Mouse (Mus musculus) neural tube, embryonic 14.5 days (tissue): Measurements from ENCODE around the gene Bdh1. TPM values are rescaled to one million over a fixed set of nuclear protein-coding genes. Genes with fewer than 3 reads are reported as not detected.
"Not testable (repeated sequence)": the region's sequence is repeated elsewhere in the genome, so short reads cannot be mapped to it uniquely, and the experiment has no call there.

Experiments
- ATAC-seq: fragments of 200-750 bp; cut with Nextera tagmentation; 2 replicates; pipeline ENCODE4 v1.8.0; 2017; ENCODE audit warnings: low read depth, mild to moderate bottlenecking, moderate TSS enrichment, moderate library complexity
- H3K27ac ChIP-seq: fragments of 300-500 bp; sonication (generic); 2 replicates; pipeline ENCODE4 v1.5.1; 2014; ENCODE audit warnings: low read depth, mild to moderate bottlenecking, control low read depth, low read length, moderate library complexity, mixed read lengths
- H3K27me3 ChIP-seq: fragments of 300-500 bp; sonication (generic); 2 replicates; pipeline ENCODE4 v1.6.1; 2014; ENCODE audit warnings: low read length; ENCODE audit not compliant: control insufficient read depth, insufficient read depth
- H3K36me3 ChIP-seq: fragments of 300-500 bp; sonication (generic); 2 replicates; pipeline ENCODE4 v1.6.1; 2014; ENCODE audit warnings: low read length, mixed read lengths; ENCODE audit not compliant: control insufficient read depth, insufficient read depth
- H3K4me1 ChIP-seq: fragments of 300-500 bp; sonication (generic); 2 replicates; pipeline ENCODE4 v1.6.1; 2014; ENCODE audit warnings: low read length; ENCODE audit not compliant: control insufficient read depth, insufficient read depth
- H3K4me2 ChIP-seq: fragments of 300-500 bp; sonication (generic); 2 replicates; pipeline ENCODE4 v1.6.1; 2014; ENCODE audit warnings: mild to moderate bottlenecking, low read depth, low read length, control low read depth
- H3K4me3 ChIP-seq: fragments of 300-500 bp; sonication (generic); 2 replicates; pipeline ENCODE4 v1.5.1; 2014; ENCODE audit warnings: low read depth, low read length, control low read depth, mixed read lengths
- H3K9ac ChIP-seq: fragments of 300-500 bp; sonication (generic); replicated peaks from 2 replicates; pipeline ENCODE4 v1.6.1; 2014; ENCODE audit warnings: low read depth, mild to moderate bottlenecking, control low read depth, low read length, mixed read lengths
- H3K9me3 ChIP-seq: fragments of 300-500 bp; sonication (generic); 2 replicates; pipeline ENCODE4 v1.6.1; 2016; ENCODE audit warnings: low read length; ENCODE audit not compliant: control insufficient read depth
- WGBS: fragments of 180-500 bp; shearing (Covaris S2); extraction: QIAGEN DNeasy Blood & Tissue Kit; methylation state at CpG from one replicate; pipeline ENCODE4 v1.1.7; 2014; 5-methylcytosine and 5-hydroxymethylcytosine counted together
- polyA plus RNA-seq: library from polyadenylated mRNA; unstranded; fragments of >200 nt; fragmentation: Nextera tagmentation; extraction: Ambion mirVana; gene quantifications from 2 replicates; pipeline ENCODE4 v1.2.1, GENCODE M21; 2014

The Bdh1 gene
- polyA plus RNA-seq, 1 experiment from 2014 or later: 110 TPM

DNA sequence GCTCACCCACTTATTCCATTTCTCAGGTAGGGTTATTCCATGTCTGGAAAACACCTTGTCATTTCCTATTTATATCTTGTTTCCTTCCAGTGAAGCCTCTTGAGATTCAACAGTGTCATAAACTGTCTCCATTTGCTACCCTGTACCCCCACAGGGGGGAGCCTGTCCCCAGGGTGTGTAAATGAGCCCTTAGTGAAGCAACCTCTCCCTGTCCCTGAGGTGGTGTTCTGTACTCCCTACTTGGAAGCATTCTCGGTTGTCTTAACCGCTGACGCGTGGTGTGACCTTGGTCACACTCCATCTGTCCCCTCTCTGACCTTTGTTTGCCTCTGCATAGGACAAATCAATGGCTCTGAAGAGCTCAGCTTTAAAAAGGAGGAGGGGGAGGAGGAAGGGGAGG, 43.5 kb downstream of the Bdh1 start:
- H3K4me3 ChIP-seq: no peak overlapping the region
- no peaks in the 10 kb centered on the region for H3K36me3 ChIP-seq
- no peaks in the 10 kb centered on the region for H3K27me3 ChIP-seq
- no peak for ATAC-seq
- no peak overlapping the region for H3K27ac ChIP-seq
- no peak overlapping the region for H3K4me2 ChIP-seq
- WGBS: 35% methylated on average over 4 of the region's 4 CpGs
- H3K4me1 ChIP-seq: no peaks in the 10 kb centered on the region
- no peaks in the 10 kb centered on the region for H3K9me3 ChIP-seq
- H3K9ac ChIP-seq: no peak overlapping the region

DNA sequence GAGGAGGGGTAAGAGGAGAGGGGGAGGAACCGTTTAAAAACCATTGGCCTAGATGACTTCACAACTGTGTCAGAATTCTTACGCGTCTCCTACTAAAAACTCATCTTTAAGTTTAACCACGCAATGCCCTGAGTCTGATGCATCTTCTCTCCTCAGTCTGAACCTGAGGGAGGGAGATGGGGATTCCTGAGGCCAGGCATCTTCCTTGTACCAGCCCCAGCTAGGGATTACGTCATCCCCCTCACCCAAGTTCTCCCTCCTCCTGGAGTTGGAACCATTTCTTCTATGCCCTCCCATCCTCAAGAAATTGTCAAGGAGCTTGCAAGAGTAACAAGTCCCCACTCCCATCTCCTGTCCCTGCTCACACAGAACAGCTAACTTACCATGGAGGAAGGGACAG, 44.0 kb downstream of the Bdh1 start:
- Histone ChIP-seq H3K36me3 (no peaks in the 10 kb centered on the region), H3K4me2 (no peak overlapping the region), H3K9ac (no peak overlapping the region), H3K27ac (no peak overlapping the region), H3K9me3 (no peaks in the 10 kb centered on the region), H3K27me3 (no peaks in the 10 kb centered on the region), H3K4me3 (no peak overlapping the region), H3K4me1 (no peaks in the 10 kb centered on the region)
- no peak for ATAC-seq
- WGBS: 90% methylated on average over 5 of the region's 5 CpGs

DNA sequence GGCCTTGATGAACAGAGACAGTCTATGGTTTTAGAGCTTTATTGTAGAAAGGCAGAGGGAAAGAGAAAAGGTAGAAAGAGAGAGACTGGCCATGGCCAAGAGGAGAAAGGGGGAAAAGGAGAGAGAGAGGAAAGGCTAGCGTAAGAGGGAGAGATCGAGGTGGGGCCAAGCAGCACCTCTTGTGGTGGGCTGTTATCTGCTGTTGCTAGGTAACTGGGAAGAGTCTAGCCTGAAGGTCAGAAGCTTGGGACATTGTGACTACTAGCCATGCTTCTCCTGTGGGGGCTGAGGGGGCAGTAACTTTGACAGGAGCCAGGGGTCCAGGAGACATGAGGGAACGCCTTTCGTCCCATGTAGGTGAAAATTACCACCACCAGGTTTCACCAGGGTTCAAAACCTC, 48.7 kb downstream of the Bdh1 start:
- 82% methylated on average over 4 of the region's 4 CpGs for WGBS
- ATAC-seq, H3K9ac ChIP-seq, H3K36me3 ChIP-seq, H3K4me2 ChIP-seq, H3K9me3 ChIP-seq, H3K4me1 ChIP-seq, H3K27ac ChIP-seq, H3K27me3 ChIP-seq, H3K4me3 ChIP-seq: not testable (repeated sequence)

DNA sequence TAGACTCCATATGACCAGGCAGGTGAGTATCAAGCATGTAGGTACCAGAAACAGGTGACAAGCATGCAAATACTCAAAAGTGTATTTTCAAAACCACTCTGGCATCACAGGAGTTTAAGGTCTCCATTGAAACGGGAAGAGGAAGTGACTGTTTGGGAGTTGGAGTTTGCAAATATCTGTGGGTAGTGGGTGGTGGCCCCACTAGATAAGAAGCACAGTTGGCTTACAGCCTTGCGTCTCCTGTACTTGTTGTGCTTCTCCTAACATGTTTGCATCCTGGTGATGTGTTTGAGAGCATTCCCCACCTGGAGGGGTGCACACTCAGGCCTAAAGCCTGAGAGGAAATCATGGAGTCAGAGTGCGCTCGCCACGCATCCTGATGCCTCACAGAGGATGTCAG, 49.9 kb downstream of the Bdh1 start:
- Histone ChIP-seq H3K4me3 (no peak overlapping the region), H3K9me3 (no peaks in the 10 kb centered on the region), H3K27me3 (no peaks in the 10 kb centered on the region), H3K4me1 (peaks cover 3% of the 10 kb centered on the region; the same call in 1 of the 2 replicates), H3K36me3 (no peaks in the 10 kb centered on the region), H3K27ac (no peak overlapping the region), H3K4me2 (no peak overlapping the region), H3K9ac (no peak overlapping the region)
- WGBS: 93% methylated on average over 5 of the region's 5 CpGs
- ATAC-seq: no peak

DNA sequence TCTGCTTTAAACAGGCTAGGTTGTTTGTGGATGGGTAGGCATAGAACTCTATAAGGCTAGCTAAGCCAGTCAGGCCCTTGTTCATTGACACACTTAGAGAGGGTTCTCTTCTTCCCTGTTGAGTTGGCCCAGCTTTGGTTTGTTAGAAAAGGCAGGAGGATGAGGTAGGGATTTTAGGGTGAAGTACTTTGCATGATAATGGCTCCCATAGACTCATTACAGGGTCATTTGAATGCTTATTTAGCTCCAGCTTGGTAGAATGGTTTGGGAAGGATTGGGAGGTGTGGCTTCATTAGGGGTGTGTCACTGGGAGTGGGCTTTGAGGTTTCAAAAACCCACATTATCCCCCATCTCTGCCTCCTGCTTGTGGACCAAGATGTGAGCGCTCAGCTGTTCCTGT, 51.1 kb downstream of the Bdh1 start:
- no peaks in the 10 kb centered on the region for H3K9me3 ChIP-seq

DNA sequence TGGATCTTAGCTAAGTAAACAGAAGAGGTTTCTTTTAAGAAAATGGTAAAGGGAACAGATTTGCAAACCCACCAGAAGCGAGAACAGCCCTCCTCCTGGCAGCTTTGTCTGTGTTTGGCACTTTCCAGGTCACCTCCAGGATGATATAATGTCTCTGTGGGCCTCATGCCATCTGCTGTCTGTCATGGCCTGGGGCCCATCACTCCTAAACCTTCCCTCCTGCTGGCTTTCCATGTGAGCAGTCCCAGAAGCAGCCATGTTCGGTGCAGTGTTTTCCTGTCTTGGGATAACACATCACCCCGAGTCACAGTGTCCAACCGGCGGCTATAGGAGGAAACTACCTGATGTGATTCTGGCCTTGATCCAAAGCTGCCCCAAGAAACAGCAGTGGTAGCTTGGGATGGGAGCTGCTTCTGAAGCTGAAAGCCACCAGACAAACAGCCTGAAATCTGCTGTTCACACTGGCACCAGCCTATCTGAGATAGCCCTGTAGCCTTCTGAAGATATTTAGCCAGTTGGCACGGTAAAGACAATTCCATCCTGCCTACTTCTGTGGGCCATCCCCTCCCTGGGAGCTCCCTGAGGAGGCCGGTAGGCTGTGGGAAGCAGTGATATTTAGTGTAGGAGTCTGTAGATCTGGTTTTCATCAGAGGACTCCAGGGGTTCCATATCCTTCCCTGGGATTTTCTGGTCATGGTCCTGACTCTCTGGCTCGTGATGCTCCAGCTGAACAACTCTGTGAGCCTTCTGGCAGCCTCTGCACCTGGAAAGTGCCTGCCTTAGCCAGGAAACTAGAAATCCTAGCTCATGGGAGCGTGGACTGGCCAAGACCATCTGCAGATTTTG, 53.3 kb downstream of the Bdh1 start:
- Histone ChIP-seq H3K27me3 (no peaks in the 10 kb centered on the region), H3K4me2 (no peak overlapping the region), H3K27ac (peak overlapping the region; percentile 44; the same call in 1 of the 2 replicates), H3K9me3 (no peaks in the 10 kb centered on the region), H3K9ac (no peak overlapping the region), H3K36me3 (no peaks in the 10 kb centered on the region), H3K4me1 (peaks cover 3% of the 10 kb centered on the region; the same call in 1 of the 2 replicates), H3K4me3 (no peak overlapping the region)
- WGBS: 45% methylated on average over 9 of the region's 9 CpGs
- ATAC-seq: 0 out of 2 replicates have a peak, but pooled peaks have one; percentile 49

More for the DNA sequence above, 51.1 kb downstream of the Bdh1 start:
- peaks cover 3% of the 10 kb centered on the region; the same call in 1 of the 2 replicates for H3K4me1 ChIP-seq
- H3K4me3 ChIP-seq: no peak overlapping the region
- ATAC-seq: no peak
- 95% methylated on average over 1 of the region's 1 CpGs for WGBS
- no peaks in the 10 kb centered on the region for H3K36me3 ChIP-seq
- H3K27me3 ChIP-seq: no peaks in the 10 kb centered on the region
- no peak overlapping the region for H3K9ac ChIP-seq
- H3K4me2 ChIP-seq: no peak overlapping the region
- no peak overlapping the region for H3K27ac ChIP-seq

DNA sequence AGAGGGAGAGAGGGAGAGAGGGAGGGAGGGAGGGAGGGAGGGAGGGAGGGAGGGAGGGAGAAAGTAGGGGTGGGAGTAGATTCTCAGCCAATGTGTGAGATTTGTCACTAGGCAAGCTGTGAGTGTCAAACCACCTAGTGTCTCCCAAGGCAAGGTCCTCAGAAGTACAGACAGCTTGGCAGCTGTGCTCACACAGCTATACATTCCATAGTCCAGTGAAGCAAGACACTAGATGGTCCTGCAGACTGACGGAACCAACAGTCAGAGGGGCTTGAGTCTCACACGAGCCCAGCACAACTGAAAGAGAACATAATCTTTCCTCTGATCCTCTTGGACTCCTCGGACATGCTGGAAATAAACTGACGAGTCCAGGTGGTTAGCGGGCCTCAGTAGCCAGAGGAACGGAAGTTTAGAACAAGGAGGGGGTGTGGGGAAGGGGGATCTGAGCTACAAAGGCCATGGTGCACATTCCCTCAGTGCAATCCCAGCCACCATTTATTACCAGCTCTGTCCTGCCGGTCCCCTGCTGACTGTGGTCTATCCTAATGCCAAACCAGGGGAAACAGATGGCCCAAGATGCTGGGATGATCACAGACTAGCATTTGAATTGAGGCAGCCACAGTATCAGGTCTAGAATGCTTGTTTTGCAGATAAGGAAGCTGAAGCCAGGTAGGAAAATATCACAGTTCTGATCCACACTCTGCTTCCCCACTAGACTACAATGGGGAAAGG, 55.0 kb downstream of the Bdh1 start:
- ATAC-seq: no peak
- 47% methylated on average over 7 of the region's 7 CpGs for WGBS

DNA sequence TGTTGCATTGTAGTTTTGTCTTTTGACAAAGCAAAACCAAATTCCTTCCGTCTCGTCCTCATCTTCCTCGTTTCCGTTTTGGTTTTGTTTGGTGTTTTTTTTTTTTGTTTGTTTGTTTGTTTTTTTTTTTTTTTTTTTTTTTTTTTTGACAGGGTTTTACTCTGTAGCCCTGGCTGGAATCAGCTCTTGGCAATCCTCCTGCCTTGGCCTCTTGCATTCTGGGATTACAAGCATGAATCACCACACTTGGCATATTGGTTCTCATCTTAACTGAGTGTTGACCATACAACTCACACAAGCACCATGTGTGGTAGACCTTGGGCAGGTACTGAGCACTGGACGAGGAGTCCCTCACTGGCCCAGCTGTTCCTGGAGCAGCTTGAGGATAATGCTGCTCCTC, 63.3 kb downstream of the Bdh1 start:
- Histone ChIP-seq H3K4me2 (no peak overlapping the region), H3K9ac (no peak overlapping the region), H3K27me3 (no peaks in the 10 kb centered on the region), H3K27ac (no peak overlapping the region), H3K36me3 (no peaks in the 10 kb centered on the region), H3K9me3 (no peaks in the 10 kb centered on the region), H3K4me3 (no peak overlapping the region), H3K4me1 (no peaks in the 10 kb centered on the region; the same call in 1 of the 2 replicates)
- no peak for ATAC-seq
- 97% methylated on average over 5 of the region's 5 CpGs for WGBS

More for the DNA sequence above, 55.0 kb downstream of the Bdh1 start:
- Histone ChIP-seq H3K36me3 (no peaks in the 10 kb centered on the region), H3K27me3 (no peaks in the 10 kb centered on the region), H3K4me3 (no peak overlapping the region), H3K27ac (no peak overlapping the region), H3K4me1 (peaks cover 3% of the 10 kb centered on the region; the same call in 1 of the 2 replicates), H3K4me2 (no peak overlapping the region), H3K9ac (no peak overlapping the region), H3K9me3 (no peaks in the 10 kb centered on the region)

DNA sequence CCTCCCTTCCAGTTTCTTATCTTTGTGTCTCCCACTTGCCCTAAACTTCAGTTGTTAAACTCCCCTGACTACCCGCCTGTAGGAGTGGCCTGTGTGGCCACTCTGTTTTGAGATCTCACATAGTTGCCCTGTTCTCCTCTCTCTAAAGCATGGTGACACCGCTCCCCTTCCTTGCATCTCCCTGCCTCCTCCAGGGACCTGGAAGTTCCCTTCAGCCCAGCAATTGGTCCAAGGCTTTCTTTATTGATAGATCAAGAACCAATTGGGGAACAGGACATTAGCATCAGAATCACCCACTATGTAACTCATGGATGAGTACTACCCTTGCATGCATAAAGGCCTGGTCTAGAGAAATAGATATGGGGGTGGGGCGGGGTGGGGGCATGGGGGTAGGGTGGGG, 65.2 kb downstream of the Bdh1 start:
- H3K36me3 ChIP-seq: no peaks in the 10 kb centered on the region
- no peak overlapping the region for H3K9ac ChIP-seq
- H3K9me3 ChIP-seq: no peaks in the 10 kb centered on the region
- no peaks in the 10 kb centered on the region; the same call in 1 of the 2 replicates for H3K4me1 ChIP-seq
- H3K4me2 ChIP-seq: no peak overlapping the region
- no peak for ATAC-seq
- H3K27me3 ChIP-seq: no peaks in the 10 kb centered on the region
- no peak overlapping the region for H3K27ac ChIP-seq
- H3K4me3 ChIP-seq: no peak overlapping the region
- WGBS: 90% methylated on average over 3 of the region's 3 CpGs
